Comparison of ENCODE assay signal across 8 mouse cellular contexts in genomic region chr9:83924356-83924755, GRCm38 (mm10). TPM values are rescaled to one million over a fixed set of nuclear protein-coding genes. Genes with fewer than 3 reads are reported as not detected.
DNase-seq lines count a peak whose midpoint lies in the region; ATAC-seq lines count a peak whose summit lies in the region.

No protein-coding gene starts in this region.

- no peaks in the 10 kb centered on the region for H3K27me3 ChIP-seq in limb, embryonic 15.5 days

- H3K9ac ChIP-seq in limb, embryonic 15.5 days: no peak overlapping the region

- peak overlapping the region; percentile 80 for H3K4me3 ChIP-seq in limb, embryonic 15.5 days

- ATAC-seq in limb, embryonic 15.5 days (ENCODE audit: insufficient number of reproducible peaks, low FRiP score, low TSS enrichment, low read depth): no peak

- WGBS in limb, embryonic 15.5 days: 88% methylated on average over 5 of the region's 5 CpGs

- no peaks in the 10 kb centered on the region for H3K36me3 ChIP-seq in limb, embryonic 15.5 days

- DNase-seq in cerebellum, adult 8-10 months: peak; percentile 10
- no peak for DNase-seq in cerebellum, adult 11 months
- peak; percentile 6 for DNase-seq in thymus, postnatal 14 days
- DNase-seq in thymus, postnatal 10 days (ENCODE audit: low spot score in 2 of 2): no peak
- no peak for DNase-seq in right cerebral cortex, postnatal 14 days
- no peak for DNase-seq in frontal cortex, postnatal 36 days (ENCODE audit: low spot score in 2 of 2)
- no peak for DNase-seq in adrenal gland, postnatal 14 days

- no peaks in the 10 kb centered on the region for H3K9me3 ChIP-seq in limb, embryonic 15.5 days

- peak overlapping the region; percentile 76 for H3K4me2 ChIP-seq in limb, embryonic 15.5 days

- H3K27ac ChIP-seq in limb, embryonic 15.5 days: no peak overlapping the region

- H3K4me1 ChIP-seq in limb, embryonic 15.5 days: peaks cover 6% of the 10 kb centered on the region; the same call in 1 of the 2 replicates

RNA-seq across cellular contexts. Expression of gene Bckdhb, which starts 0.6 kb away (rescaled TPM):
- 40.7 and 46.0 TPM in 2 replicates for polyA plus RNA-seq in limb, embryonic 15.5 days (2015; fragmentation: Nextera tagmentation; extraction: Ambion mirVana)
- total RNA-seq in adrenal gland, postnatal 14 days (2021): 193 and 200 TPM in 2 replicates

Comparison
In these comparisons a context has a peak if more than half of its experiments do, and no peak if none do; other contexts are left out.
1. DNase-seq: peak in cerebellum, adult 8-10 months (single experiment) and thymus, postnatal 14 days (single experiment); none in cerebellum, adult 11 months (single experiment), thymus, postnatal 10 days (0 of 2), right cerebral cortex, postnatal 14 days (single experiment), frontal cortex, postnatal 36 days (0 of 2) and adrenal gland, postnatal 14 days (single experiment).